Mouse (Mus musculus): ENCODE measurements around the gene Dnase1l3.

GRCm38 (mm10) chr14:7919309-7919708 is 75.1 kb downstream of the Dnase1l3 start:
- no peak for TF ChIP-seq EP300 (optimal IDR thresholded peaks at IDR 0.05)
- TF ChIP-seq CTCF (IDR thresholded peaks at IDR 0.05; ENCODE audit: low read depth), result no peak

Data from stomach, postnatal 0 days (tissue).